Mouse (Mus musculus): ENCODE results near the gene Hsd17b2.

- TF ChIP-seq CTCF (IDR thresholded peaks at IDR 0.05; ENCODE audit: low read depth) (no peak), EP300 (optimal IDR thresholded peaks at IDR 0.05) (no peak)
Measured at GRCm38 (mm10) chr8:117771115-117771836, 69.6 kb downstream of the Hsd17b2 start.
